Mouse (Mus musculus) right cerebral cortex, adult 18-20 months (tissue): ENCODE results near the gene Hoxb5.

Experiments used
- DNase-seq: peaks from one replicate; pipeline ENCODE4 v3.0.0; 2022; ENCODE audit warnings: mixed read lengths

The Hoxb5 gene

DNA sequence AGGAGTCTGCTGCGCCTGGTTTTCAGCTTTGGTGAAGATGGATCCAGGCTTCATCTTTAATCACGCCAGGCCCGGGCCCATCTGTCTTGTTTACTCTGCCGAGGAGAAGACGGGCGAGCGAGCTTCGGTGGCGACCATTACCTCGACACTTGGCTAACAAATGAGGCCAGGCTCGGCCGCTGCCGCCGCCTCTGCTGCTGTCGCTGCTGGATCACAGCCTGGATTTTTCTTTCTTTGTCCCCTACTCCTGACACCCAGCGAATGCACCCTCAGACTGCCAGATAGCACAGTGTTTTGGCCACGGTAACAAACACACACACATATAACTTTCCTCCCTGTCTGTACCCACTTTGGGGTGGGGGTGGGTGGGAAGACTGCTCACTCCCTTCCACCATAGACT, 17.6 kb downstream of the Hoxb5 start:
- no peak for DNase-seq

DNA sequence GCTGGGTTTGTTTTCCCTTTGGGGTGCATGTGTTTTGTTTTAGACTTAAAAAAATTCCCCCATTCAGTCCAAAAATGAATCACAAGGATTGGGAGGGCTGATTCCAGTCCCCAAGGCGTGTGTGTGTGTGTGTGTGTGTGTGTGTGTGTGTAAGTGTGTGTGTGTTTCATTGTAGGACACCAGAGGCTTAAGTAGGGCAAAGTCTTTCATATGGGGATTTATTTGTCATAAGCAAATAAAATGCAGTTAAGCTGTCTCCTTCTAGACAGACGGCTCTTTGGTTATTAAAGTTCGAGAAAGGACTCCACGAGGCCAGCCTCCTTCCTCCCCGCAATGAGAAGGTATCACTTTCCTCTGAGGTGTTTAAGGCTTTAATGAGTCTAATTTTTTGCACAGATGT, 18.7 kb downstream of the Hoxb5 start:
- no peak for DNase-seq

DNA sequence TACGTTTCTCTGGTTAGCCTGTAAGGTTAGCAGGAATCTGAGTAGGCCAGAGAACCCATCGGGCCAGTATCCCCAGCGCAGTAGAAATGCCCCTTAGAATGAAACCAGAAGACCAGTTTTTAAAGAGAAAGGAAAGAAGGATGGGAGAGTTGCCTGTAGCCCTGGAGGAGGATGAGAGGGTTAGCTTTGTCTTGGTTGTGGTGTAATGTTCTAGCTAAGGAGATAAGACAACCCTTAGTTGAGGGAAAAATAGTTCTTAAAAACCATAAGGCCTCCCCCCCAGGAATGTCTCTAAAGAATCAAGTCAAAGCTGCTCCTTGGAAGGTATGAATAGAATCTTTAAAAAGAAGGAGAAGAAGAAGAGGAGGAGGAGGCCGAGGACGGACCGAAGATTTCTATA, 19.6 kb downstream of the Hoxb5 start:
- DNase-seq = no peak

DNA sequence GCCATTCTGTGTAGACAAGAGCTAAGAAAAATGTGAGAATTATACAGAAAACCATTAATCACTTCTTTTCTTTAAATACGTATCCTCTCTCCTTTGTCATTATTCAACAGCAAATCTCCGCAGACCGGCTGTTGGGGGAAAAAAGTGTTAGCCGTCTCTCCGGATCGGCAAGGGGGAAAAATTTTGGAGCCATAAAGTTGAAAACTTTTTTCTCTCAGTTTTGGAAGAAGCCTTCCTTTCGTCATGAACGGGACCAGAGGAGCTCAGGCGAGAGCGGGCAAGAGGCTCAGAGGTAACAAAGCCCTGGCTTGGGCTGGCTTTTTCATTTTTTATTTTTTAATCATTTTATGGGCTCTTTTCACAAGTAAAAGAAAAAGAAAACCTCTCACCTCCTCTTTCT, 20.0 kb downstream of the Hoxb5 start, which contains the start of gene Hoxb3:
Gene Hoxb3, plus strand, starts transcription at position 173 of the 400 bp plus-strand sequence.
- no peak for DNase-seq

DNA sequence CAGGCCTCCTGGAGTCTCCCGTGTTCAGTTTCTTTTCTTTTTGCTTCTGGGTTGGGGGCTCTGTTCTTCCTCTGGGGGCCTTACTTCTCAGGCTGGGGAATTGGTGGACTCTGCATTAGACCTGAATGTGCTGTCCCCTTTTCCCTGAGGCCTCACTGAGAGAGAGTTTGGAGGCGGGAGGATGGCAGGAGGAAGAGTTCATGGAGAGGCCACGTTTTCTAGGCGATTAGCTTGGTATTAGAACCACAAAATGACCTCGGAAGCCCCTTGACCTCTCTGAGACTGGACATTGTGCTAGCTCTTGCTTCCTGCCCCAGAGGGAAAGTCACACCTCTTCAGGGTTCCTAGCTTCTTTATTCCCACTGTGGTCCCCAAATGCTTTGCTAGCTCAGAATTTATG, 21.0 kb downstream of the Hoxb5 start:
- DNase-seq = no peak

DNA sequence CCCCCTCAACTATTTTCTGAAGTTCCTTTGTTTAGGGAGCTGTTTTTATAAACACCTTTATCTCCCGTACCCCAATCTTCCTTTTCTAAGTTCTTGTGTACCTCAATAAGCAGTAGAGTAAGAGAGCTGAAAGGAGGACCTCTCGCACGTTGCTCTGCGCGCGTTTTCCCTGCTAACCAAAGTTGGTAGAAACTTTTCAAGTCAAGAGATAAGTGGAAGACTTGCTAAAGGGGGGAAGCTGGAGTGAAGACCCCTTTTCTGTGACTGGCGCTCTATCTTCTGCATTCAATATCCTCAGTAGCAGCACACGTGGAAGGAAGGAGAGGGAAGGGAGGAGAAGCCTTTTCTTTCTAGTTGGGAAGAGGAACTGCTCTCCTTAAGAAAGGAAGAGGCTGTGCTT, 21.8 kb downstream of the Hoxb5 start:
- DNase-seq = no peak

DNA sequence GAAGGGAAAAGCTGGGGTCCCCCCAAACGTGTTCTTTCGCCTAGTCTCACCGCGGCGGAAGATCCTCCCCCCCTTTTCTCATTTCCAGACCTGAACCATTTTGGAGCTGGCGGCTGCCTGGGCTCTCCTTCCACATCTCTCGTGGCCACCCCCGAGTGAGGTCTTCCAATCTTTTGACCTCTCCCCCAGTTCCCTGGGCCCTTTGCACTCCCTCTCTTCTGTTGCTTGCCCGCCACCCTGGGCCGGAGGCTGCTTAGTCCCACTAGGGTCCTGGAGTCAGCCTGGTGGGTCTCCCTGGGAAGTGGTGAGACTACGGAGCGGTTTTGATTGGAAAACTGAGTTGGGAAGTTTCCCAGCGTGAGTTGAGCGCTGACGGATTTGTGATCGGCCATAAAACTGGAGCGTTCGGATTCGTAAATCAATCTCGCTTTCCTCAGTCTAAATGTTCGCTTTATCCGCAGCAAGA, 22.6 kb downstream of the Hoxb5 start:
- DNase-seq = no peak

DNA sequence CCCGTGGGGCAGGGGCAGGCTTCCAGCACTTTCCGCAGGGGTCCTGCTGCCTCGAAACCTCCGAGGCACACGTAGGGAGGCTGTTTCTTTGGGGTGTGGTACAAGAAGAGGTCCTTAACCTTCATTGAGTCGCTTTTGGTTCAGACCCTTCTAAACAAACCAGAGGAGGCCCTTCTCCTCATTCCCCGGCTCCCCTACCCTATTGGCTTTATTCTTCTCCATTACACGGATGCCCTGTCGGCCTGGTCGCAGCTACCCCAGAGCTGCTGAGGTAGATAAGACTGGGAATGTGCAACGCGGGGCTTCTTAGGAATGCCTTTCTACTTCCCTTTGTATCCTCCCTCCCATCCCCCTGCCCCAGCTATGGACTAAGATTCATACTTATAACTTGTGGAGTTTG, 23.6 kb downstream of the Hoxb5 start:
- DNase-seq = no peak

DNA sequence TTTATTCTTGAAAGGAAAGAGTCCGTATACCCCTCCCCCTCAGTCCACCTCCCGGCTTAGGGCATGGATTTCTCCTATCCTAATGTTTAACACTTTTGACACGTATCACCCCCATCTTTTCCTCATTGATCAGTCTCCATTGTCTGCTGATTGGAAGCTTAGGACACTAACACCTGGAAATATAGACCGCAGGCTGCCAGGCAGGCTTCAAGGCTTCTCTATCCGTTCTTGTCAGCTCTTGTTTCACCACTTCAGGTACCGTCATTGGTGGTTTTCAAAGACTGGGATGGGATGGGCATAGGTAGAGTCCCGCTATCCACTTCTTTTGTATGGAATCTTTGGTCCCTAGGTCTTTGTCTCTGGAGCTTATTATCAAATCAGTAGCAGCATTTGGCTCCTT, 24.0 kb downstream of the Hoxb5 start:
- no peak for DNase-seq

DNA sequence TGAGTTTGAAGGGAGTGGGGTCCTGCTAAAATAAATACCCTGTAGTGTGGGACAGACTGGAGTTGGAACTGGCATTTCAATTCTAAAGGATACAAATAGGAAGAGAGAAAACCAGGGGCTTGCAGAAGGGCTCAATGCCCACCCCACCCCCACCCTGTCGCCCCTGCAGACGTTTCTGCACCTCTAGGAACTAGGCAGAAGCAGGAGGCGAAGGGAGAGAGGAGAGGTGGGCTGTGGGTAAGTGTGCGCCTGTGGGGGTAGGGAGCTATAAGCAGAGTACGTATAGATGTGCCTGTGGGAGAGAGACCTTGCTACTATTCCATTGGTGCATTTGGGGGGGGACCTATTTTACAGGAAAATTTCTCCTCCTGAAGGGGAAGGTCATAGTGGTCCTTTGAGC, 24.6 kb downstream of the Hoxb5 start:
- no peak for DNase-seq

DNA sequence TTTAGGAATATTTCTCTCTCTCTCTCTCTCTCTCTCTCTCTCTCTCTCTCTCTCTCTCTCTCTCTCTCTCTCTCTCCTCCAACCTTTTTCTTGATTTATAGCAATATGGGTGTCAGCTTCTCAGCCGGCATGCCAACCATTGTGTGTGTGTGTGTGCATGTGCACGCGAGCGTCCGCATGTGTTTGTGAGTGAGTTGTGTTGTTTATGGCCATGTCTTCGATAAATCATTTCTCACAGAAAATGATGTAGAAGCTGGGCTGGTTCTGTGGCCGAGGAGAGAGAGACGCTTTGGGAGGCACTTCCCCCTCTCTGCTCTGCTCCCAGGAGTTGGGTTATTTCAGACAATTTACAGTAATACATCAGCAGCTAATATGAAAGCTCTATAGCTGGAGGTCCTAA, 25.5 kb downstream of the Hoxb5 start:
- DNase-seq = no peak

DNA sequence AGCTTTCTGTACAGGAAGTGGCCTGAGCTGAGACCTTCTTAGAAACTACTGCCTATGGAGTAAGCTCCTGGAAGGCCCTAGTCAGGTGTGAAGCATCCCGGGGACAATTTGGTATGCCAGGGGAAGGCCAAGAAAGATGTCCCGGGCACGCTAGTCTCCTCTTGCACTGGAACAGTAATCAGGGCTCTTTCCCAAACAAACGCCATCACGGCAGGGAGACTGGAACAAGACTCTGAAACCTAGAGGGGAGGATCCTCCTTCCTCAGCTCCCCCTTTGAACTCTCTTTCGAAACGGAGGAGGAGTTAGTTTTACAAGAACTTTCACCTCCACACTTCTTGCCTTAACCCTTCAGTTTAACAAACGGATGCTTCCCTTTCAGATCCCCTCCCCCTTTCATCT, 29.0 kb downstream of the Hoxb5 start:
- no peak for DNase-seq

DNA sequence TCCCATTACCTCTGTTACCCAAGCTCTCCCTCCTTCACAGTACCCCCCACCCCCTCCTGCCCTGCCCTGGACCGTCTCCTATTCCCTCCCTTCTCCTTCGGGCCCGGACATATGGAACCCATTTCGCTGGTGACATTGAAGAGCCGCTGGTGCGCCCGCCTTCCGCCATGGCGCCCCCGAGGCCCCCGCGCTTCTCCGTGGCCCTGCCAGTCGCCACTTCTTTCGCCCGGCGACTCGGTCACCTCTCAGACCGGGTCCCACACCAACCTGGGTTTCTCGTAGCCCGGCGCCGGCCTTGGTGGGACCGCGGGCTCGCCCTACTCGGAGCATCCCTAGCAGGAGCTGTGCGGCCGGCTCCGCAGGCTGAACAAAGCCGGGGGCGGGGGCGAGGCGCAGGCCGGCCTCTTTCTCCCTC, 29.5 kb downstream of the Hoxb5 start:
- no peak for DNase-seq

DNA sequence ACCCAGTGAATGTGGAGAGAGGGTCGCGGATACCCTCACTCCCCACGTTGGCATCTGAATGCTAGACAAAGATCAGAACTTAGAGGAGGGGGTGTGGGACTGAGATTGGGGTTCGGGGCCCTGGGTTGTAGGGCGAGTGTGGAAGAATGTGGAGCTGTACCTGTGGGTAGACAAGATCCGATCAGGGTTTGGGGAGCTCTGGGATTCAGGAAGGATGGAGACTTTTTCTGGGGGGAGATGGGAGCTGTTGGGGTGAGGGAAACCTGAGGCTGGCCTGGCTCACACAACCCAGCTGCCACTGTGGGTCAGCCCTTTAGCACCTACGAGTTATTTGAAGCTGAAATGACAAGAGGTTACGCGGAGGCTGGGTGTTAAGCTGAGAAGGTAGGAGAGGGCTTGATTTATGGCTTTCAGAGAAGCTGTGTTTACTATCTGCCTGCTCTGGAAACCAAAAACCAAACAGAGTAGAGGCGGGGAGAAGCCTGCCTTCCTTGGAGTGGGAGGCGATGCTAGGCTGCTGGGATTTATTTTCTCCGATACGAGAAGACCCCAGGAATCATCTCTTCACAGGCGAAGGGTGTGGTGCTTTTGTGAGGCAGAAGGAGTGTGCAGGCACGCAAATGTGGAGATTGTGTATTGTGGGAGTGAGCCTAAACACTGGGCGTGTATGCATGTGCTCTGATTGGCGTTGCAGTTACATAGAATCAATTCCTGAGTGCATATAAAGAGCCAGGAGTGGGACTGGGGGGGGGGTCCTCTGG, 30.3 kb downstream of the Hoxb5 start:
- DNase-seq = no peak

DNA sequence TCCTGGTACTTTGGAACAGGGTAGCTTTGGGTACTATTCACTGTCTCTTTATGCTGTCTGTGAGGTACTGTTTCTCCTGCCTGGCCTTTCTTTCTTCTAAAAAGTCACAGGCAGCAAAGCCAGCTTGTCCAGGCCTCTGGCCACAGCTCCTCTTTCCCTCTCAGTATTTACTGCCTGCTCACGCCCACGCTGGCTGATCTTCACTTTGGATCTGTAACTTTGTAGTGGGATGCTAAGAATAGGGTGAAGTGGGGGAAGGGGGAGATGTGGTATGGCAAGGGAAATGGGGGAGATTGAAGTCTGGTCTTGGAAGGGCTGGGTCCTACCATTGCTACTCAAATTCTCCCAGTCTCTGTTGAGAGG, 30.8 kb downstream of the Hoxb5 start:
- no peak for DNase-seq

DNA sequence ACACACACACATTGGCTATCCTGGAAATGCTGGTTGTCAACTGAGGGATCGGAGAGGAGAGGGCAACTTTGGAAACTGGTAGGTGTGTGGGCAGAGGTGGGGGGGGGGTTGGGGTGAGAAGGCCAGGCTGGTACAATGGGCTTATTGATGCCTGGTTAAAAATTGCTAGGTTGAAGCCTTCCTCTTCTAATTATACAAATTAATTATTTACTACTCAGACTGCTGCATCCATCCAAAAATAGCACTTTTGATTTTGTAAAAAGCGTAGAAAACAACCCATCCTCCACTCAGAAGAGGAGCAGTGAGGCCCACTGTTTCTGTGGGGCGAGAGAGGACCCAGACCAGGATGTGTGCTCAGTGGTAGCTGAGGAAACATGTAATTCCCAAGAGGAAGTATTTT, 31.9 kb downstream of the Hoxb5 start:
- no peak for DNase-seq

DNA sequence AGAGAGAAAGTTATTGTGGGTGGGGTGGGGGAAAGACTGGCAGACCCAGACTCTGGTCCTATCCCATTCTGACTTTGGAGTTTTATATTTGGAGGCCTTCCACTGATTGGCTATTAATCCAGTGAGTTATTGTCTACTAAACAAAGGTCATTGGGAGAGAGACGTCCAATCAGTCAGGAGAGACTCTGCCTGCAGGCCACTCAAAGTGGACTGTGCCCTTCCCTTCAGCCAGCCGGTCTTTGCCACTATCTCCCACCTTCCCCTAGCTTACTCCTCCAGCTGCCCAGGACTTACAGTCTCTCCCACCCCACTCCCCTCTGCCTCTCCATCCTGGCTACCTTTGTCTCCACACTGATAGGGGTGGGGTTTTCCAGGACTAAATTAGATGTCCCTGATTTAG, 33.5 kb downstream of the Hoxb5 start:
- DNase-seq = no peak

DNA sequence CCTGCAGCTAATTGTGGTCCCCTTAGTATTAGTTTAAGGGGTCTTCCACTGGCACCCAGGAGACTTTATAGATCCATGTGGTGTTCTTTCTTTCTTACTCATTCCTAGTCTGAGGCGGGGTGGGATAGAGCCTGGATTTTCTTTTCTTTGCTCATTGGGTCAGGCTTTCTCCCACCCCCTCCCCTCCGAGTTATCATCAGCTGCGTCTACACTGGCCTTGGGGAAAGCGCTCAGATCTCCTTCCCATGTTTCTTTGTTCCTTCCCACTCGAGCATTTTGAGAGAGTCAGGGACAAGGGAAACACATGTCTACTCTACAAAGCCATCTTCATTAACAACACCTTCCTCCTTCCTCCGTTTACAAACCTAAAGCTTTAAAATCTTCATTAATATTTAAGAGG, 33.9 kb downstream of the Hoxb5 start:
- DNase-seq = no peak

DNA sequence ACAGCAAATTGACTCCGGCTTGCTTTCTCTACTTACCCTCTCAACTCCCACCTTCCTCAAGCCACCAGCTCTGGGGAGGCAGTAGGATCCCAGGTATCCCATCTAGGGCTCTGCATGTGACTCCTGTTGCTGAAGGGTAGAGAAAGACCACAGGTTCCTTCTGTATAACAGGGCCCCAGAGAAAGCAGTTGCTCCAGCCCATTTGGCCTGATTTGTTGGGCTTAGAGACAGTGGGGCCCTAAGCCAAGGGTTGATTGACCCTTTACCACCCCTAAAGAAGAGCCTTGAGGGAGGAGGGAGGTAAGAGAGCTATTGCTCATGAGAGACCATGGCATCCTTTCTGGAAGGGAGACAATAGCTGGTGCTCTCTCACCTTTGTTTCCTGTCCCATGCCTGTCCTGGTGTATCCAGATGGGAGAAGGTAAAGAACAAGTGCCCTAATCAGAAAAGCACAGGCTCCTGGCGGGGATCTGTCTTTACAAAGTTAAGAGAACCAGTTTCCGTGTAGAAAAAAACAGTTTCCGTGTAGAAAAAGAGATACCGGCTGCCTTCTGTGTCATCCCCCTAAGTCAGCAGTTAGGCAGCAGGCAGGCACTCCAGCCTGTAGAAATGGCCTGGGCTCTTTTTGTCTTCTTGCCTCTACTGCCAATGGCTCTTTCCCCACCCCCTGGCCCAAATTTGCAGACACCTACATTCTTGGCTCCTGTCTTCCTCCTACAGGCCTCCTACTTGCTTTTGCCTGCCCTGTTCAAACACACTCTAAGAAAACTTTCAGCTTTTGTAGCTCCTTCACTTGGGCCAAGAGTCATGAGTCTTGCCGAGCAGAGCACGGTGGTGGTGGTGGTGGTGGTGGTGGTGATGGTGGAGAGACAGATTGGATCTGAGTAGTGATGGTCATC, 36.1 kb downstream of the Hoxb5 start:
- DNase-seq = no peak

DNA sequence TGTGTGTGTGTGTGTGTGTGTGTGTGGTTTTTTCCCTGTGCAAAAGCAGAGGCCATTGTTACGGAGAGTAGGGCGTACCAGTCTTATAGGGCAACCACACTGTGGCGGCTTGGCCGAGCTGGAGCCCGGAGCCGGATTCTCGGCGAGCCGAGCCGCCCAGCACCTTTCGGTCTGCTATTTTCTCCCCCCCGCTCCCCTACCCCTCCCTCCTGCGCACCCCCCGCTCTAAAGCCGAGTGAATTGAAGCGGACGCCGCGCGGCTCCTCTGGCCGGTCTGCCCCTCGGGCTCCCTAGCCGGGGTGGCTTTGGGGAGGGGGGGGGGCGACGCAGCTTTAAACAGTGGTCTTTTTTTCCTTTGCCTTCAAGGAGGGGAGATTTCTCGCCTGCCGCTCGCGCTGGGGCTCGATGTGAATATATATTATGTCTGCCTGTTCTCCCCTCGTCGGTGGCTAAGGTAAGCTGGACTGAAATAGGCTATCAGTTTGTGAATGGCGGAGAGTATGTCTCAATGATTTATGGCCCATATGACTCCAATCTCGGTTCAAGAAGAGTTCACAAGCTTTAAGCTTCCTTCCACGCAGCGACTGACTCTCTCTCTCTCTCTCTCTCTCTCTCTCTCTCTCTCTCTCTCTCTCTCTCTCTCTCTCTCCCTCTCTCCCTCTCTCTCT, 37.7 kb downstream of the Hoxb5 start:
- DNase-seq = no peak

DNA sequence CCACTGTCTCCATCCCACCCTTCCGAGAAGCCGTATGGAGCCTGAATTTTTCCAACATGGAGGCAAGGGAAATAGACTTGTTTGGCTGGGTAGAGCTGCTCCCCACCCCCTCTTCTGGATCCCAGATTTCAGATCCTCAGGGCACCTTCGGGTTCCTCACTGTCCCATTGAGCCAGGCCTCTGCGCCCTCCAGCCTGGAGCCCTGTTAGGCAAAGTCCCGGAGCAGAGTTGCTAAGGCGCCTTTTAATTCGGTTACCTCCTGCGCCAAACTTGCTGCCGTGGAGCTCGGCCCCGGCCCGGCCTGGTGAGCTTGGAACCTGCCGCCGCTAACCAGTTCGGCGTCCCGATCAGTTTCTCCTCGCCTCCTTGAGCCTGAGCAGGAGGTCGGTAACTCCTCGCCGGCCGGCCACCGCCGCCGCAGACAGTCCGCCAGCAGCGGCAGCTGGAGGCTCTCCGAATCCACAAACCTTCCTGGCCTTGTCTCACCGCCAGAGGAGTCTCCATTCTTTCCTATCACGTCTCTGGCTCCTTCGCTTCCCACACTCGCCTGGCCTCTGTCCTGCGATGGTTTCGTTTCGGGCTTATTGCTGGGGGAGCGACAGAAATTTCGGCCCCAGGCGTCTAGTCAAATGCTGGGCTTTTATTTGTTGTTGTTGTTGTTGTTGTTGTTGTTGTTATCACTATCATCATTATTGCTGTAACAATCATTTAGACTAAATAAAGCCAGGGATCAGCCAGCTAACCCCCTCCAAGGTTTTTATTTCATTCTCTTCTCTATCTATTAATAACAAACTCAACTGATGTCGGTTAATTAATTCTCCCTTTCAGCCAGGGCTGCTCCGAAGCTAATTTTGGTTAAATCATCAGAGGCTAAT, 38.8 kb downstream of the Hoxb5 start:
- DNase-seq = no peak

DNA sequence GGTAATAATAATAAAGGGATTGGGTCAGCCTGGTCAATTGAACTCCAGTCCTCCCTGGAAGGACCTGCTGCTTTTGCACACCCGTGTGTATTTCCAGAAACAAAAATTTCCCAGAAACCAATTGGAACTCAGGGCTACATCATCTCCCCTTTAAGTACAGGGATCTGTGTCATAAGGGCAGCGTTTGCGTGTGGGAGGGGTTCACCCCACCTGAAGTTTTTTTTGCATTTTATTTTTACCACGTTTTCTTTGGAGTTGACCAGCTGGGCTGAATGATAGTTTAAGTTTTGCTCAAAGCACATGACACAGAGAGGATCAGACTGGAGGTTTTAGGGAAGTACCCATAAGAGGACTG, 39.4 kb downstream of the Hoxb5 start:
- DNase-seq = no peak
